Mouse (Mus musculus): Measurements from ENCODE around the gene Gm36028. TPM values are rescaled to one million over a fixed set of nuclear protein-coding genes. Genes with fewer than 3 reads are reported as not detected.
A peak's percentile ranks its signal among the peaks of the same experiment; 100 is the strongest.

Gene Gm36028
- polyA plus RNA-seq, 1 experiment = 0.08 TPM

GRCm38 (mm10) chr16:37869470-37870231 is 8.7 kb upstream of the Gm36028 start:
- Histone ChIP-seq H3K36me3 (ENCODE audit: control insufficient read depth, insufficient read depth) (no peaks in the 10 kb centered on the region), H3K27me3 (ENCODE audit: control insufficient read depth, insufficient read depth, insufficient read length) (no peaks in the 10 kb centered on the region), H3K4me3 (peak overlapping the region; percentile 75), H3K79me2 (ENCODE audit: control insufficient read depth, insufficient read depth) (peaks cover 58% of the 10 kb centered on the region), H3ac (ENCODE audit: control insufficient read depth, insufficient read length) (peak overlapping the region; percentile 75), H3K4me2 (ENCODE audit: low read depth) (peak overlapping the region; percentile 82)
- TF ChIP-seq REST (IDR thresholded peaks at IDR 0.05; ENCODE audit: insufficient read depth, insufficient read length) (no peak), E2F4 (IDR thresholded peaks at IDR 0.05; ENCODE audit: insufficient read depth) (no peak)

- H3K27me3 ChIP-seq (ENCODE audit: control insufficient read depth, insufficient read depth, insufficient read length) = no peaks in the 10 kb centered on the region
- peaks cover 49% of the 10 kb centered on the region for H3K79me2 ChIP-seq (ENCODE audit: control insufficient read depth, insufficient read depth)
- H3K4me2 ChIP-seq (ENCODE audit: low read depth) = peak overlapping the region; percentile 82
- TF ChIP-seq USF1 (IDR thresholded peaks at IDR 0.05; ENCODE audit: low read depth) (no peak), MYOG (IDR thresholded peaks at IDR 0.05; ENCODE audit: control insufficient read depth in 1 of 3, insufficient read depth in 1 of 3, insufficient read length in 2 of 3, low read depth in 2 of 3) (peak in 1 of 3 experiments; percentile 2), POLR2A (IDR thresholded peaks at IDR 0.05; ENCODE audit: insufficient read length, low read depth) (peak; percentile 18)
- H3ac ChIP-seq (ENCODE audit: control insufficient read depth, insufficient read length) = peak overlapping the region; percentile 75
- no peaks in the 10 kb centered on the region for H3K36me3 ChIP-seq (ENCODE audit: control insufficient read depth, insufficient read depth)
- H3K4me3 ChIP-seq = peak overlapping the region; percentile 75
Observed at GRCm38 (mm10) chr16:37868506-37869469, 7.8 kb upstream of the Gm36028 start.

- TF ChIP-seq SRF (IDR thresholded peaks at IDR 0.05; ENCODE audit: control insufficient read depth, insufficient read length, low read depth) (no peak), USF1 (IDR thresholded peaks at IDR 0.05; ENCODE audit: low read depth) (peak; percentile 58), MYOD1 (IDR thresholded peaks at IDR 0.05; ENCODE audit: control insufficient read depth in 1 of 3, insufficient read length in 2 of 3, low read depth in 2 of 3) (peak in 1 of 3 experiments; percentile 20), MYOG (IDR thresholded peaks at IDR 0.05; ENCODE audit: control insufficient read depth in 1 of 3, insufficient read depth in 1 of 3, insufficient read length in 2 of 3, low read depth in 2 of 3) (no peak), TCF3 (IDR thresholded peaks at IDR 0.05; ENCODE audit: insufficient read length, low read depth) (no peak), E2F4 (IDR thresholded peaks at IDR 0.05; ENCODE audit: insufficient read depth) (no peak), POLR2A (IDR thresholded peaks at IDR 0.05; ENCODE audit: insufficient read length, low read depth) (peak; percentile 86), REST (IDR thresholded peaks at IDR 0.05; ENCODE audit: insufficient read depth, insufficient read length) (no peak), CEBPB (IDR thresholded peaks at IDR 0.05; ENCODE audit: insufficient read depth, poor library complexity, severe bottlenecking) (no peak), TCF12 (IDR thresholded peaks at IDR 0.05; ENCODE audit: insufficient read depth, poor library complexity, severe bottlenecking) (no peak), MAX (IDR thresholded peaks at IDR 0.05; ENCODE audit: low read depth) (no peak), POLR2AphosphoS2 (IDR thresholded peaks at IDR 0.05; ENCODE audit: insufficient read length, low read depth) (peak; percentile 84)
Observed at GRCm38 (mm10) chr16:37867791-37868505, 7.0 kb upstream of the Gm36028 start, which contains the start of gene Lrrc58. Gene Lrrc58 (plus strand): TSS chr16:37868389.

GRCm38 (mm10) chr16:37865841-37866240 is 4.9 kb upstream of the Gm36028 start:
- Histone ChIP-seq H3K36me3 (ENCODE audit: control insufficient read depth, insufficient read depth) (no peaks in the 10 kb centered on the region), H3K79me2 (ENCODE audit: control insufficient read depth, insufficient read depth) (peaks cover 20% of the 10 kb centered on the region), H3K4me3 (no peak overlapping the region), H3K4me2 (ENCODE audit: low read depth) (no peak overlapping the region), H3ac (ENCODE audit: control insufficient read depth, insufficient read length) (no peak overlapping the region), H3K27me3 (ENCODE audit: control insufficient read depth, insufficient read depth, insufficient read length) (no peaks in the 10 kb centered on the region)
- TF ChIP-seq TCF3 (IDR thresholded peaks at IDR 0.05; ENCODE audit: insufficient read length, low read depth) (no peak), REST (IDR thresholded peaks at IDR 0.05; ENCODE audit: insufficient read depth, insufficient read length) (no peak), POLR2AphosphoS2 (IDR thresholded peaks at IDR 0.05; ENCODE audit: insufficient read length, low read depth) (no peak), E2F4 (IDR thresholded peaks at IDR 0.05; ENCODE audit: insufficient read depth) (no peak), CEBPB (IDR thresholded peaks at IDR 0.05; ENCODE audit: insufficient read depth, poor library complexity, severe bottlenecking) (no peak), TCF12 (IDR thresholded peaks at IDR 0.05; ENCODE audit: insufficient read depth, poor library complexity, severe bottlenecking) (no peak), POLR2A (IDR thresholded peaks at IDR 0.05; ENCODE audit: insufficient read length, low read depth) (no peak), USF1 (IDR thresholded peaks at IDR 0.05; ENCODE audit: low read depth) (no peak), SRF (IDR thresholded peaks at IDR 0.05; ENCODE audit: control insufficient read depth, insufficient read length, low read depth) (no peak), MYOD1 (IDR thresholded peaks at IDR 0.05; ENCODE audit: control insufficient read depth in 1 of 3, insufficient read length in 2 of 3, low read depth in 2 of 3) (no peak), MAX (IDR thresholded peaks at IDR 0.05; ENCODE audit: low read depth) (no peak), MYOG (IDR thresholded peaks at IDR 0.05; ENCODE audit: control insufficient read depth in 1 of 3, insufficient read depth in 1 of 3, insufficient read length in 2 of 3, low read depth in 2 of 3) (no peak)

More at GRCm38 (mm10) chr16:37867791-37868505, 7.0 kb upstream of the Gm36028 start, which contains the start of gene Lrrc58:
- Histone ChIP-seq H3K4me2 (ENCODE audit: low read depth) (peak within 1 kb of the TSS; percentile 82), H3K27me3 (ENCODE audit: control insufficient read depth, insufficient read depth, insufficient read length) (no peaks in the 10 kb centered on the region), H3K36me3 (ENCODE audit: control insufficient read depth, insufficient read depth) (no peaks in the 10 kb centered on the region), H3K4me3 (peak within 1 kb of the TSS; percentile 75), H3K79me2 (ENCODE audit: control insufficient read depth, insufficient read depth) (peaks cover 41% of the 10 kb centered on the region), H3ac (ENCODE audit: control insufficient read depth, insufficient read length) (peak within 1 kb of the TSS; percentile 75)
